Mouse (Mus musculus): ENCODE measurements at regions not wholly inside any gene's neighbourhood (a gene's known extent, or its start where the extent isn't known, plus 50 kb on each side); places are given as distances from the start of the nearest gene placed in this dataset.

- no peak for DNase-seq
Observed at GRCm38 (mm10) chr1:3012530-3012929, 1795.2 kb upstream of the Gm37988 start.

- DNase-seq: no peak
Observed at GRCm38 (mm10) chr1:3062759-3063158, 1744.9 kb upstream of the Gm37988 start.

DNA sequence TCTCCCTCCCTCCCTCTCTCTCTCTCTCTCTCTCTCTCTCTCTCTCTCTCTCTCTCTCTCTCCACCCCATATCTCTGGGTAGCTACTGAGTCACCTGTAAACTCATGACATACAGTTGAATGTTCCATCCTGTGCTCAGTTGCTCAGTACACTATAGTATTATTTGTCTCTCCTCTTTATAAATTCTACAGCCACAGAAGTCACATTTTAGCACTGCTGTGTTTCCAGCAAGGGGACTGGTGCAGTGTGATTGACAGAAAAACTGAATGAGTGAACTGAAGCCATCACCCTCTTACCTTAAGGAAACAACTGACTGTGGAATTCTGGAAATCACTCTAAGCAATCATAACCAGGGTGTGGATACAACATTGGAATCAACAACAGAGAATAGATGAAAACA is 1713.3 kb upstream of the Gm37988 start:
- no peak for DNase-seq

DNA sequence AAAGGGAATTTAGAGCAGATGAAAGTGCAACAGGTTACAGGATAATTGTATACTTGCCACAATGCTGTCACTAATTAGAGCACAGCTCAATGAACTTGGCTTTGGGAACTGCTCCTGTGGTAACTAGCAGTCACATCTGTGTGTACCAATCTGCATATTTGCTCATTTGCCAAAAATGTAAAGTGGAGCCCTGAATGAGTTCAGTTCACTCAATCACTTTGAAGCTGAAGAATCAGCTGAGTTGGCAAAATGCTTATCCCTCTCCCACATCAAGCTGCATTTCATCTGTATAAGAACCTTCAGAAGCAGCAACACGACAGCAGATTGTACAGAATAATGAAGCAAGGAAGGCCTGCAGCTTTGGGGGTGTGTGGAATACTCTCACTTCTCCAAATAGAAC is 1712.8 kb upstream of the Gm37988 start:
- no peak for DNase-seq

DNA sequence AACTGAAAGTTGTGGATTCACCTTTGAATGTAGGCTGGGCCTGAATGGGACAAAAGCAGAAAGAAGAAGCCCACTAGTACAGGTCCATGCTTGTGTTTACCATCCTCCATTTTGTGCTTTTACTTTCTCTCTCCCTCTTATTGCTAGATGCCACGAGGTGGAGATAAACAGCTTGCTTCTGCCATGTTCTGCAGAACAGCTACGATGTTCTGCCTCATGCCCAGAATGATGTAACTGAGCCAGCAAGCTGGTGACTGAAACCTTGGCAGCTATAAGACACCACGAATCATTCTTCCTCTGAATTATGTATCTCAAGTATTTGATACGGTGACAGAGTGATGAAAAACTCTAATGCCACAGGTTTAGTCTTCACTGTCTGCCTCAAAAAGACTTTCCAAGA is 1694.1 kb upstream of the Gm37988 start:
- no peak for DNase-seq

DNA sequence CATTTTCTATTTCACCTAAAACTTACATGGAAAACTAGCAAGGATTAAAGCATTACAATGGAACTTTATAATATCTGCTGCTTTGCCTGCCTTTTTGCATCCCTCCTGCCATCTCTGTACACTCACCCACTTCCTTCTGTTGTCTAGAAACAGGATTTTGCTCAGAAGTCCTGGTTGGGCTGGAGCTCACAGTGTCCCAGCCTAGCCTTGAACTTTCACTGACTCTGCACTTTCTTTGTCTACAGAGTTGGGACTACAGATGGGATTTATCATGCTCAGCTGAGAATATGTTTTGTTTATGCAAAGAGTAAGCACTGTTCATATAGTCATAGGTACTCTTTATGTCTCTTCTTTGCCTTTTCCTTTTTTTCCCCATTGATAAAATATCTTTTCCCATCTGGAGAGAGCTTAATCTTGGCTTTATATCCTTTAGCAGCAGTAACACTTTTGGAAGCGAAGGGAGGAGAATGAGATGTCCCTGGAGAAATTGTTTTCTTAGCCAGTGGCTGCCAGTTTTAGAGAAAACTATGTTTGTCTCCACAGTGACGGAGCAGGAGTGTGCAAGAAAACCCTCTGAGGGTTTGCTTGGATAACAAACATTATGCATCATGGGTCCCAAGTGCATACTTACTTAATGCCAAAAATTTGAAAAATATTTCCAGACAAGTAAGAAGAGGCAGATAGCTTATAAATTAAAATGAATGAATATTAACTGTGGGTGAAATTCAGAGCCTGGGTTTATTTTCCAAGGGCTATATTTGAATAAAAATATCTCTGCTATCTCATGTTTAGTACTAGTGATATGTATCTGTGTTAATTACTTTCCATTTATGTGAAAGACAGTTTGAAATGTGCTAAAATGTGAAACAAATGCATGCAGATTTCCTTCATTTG is 1687.9 kb upstream of the Gm37988 start:
- DNase-seq: no peak

DNA sequence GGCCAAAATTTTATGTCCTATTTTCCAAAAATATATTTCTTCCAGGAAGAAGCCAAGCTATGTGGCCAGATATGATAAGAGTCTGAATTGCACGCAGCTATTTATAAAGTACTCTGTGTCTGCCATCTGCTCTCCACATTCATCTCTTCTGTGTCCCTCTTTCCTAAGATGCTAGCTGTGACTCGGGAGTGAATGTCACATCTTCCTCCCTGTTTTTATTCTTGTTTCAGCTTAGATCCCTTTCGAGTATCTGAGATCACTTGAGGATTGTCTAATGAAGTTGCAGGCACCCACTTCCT is 1687.4 kb upstream of the Gm37988 start:
- no peak for DNase-seq

GRCm38 (mm10) chr1:3121288-3121687 is 1686.4 kb upstream of the Gm37988 start:
- DNase-seq: peak in 1 of 2 experiments; percentile 12

GRCm38 (mm10) chr1:3121745-3122144 is 1685.9 kb upstream of the Gm37988 start:
- DNase-seq: no peak

Data from lung, postnatal 4 days (tissue).